Mouse (Mus musculus) layer of hippocampus, adult 9-10 months (tissue): ENCODE measurements around the gene Gm17535.
"Not testable (repeated sequence)": the region's sequence is repeated elsewhere in the genome, so short reads cannot be mapped to it uniquely, and the experiment has no call there.

Experiments used
- DNase-seq: peaks from one replicate; pipeline ENCODE4 v3.0.0; 2022; ENCODE audit warnings: low spot score

Gm17535 gene

GRCm38 (mm10) chr9:3034299-3034698 lies at the start of gene Gm17535:
Gene Gm17535, plus strand, starts transcription at chr9:3034599.
- DNase-seq = not testable (repeated sequence)

GRCm38 (mm10) chr9:3000445-3000972 lies 33.9 kb upstream of the Gm17535 start, which contains the start of gene Gm10722:
Gene Gm10722, plus strand, starts transcription at chr9:3000922.
- not testable (repeated sequence) for DNase-seq

GRCm38 (mm10) chr9:3001006-3001405 lies 33.4 kb upstream of the Gm17535 start:
- DNase-seq = peak; percentile 20

- peak; percentile 100 for DNase-seq
These were observed 32.3 kb upstream of the Gm17535 start for GRCm38 (mm10) chr9:3001948-3002659.

- not testable (repeated sequence) for DNase-seq
These were observed 31.5 kb upstream of the Gm17535 start, which contains the start of gene Gm11168 for GRCm38 (mm10) chr9:3002794-3003396. Gene Gm11168, plus strand, starts transcription at chr9:3003346.

GRCm38 (mm10) chr9:3006179-3006578 lies 28.2 kb upstream of the Gm17535 start:
- DNase-seq = not testable (repeated sequence)

GRCm38 (mm10) chr9:3006636-3007035 lies 27.8 kb upstream of the Gm17535 start:
- DNase-seq = peak; percentile 100

- not testable (repeated sequence) for DNase-seq
These were observed 27.1 kb upstream of the Gm17535 start for GRCm38 (mm10) chr9:3007272-3007671.

GRCm38 (mm10) chr9:3009331-3009730 lies 25.1 kb upstream of the Gm17535 start:
- not testable (repeated sequence) for DNase-seq

- not testable (repeated sequence) for DNase-seq
These were observed 22.3 kb upstream of the Gm17535 start for GRCm38 (mm10) chr9:3012054-3012621.

GRCm38 (mm10) chr9:3012733-3013279 lies 21.6 kb upstream of the Gm17535 start, which contains the start of gene Gm10721:
Gene Gm10721, plus strand, starts transcription at chr9:3013140.
- not testable (repeated sequence) for DNase-seq

GRCm38 (mm10) chr9:3015354-3015753 lies 19.0 kb upstream of the Gm17535 start, which contains the start of gene Gm10720:
Gene Gm10720, plus strand, starts transcription at chr9:3015654.
- not testable (repeated sequence) for DNase-seq

GRCm38 (mm10) chr9:3015896-3016295 lies 18.5 kb upstream of the Gm17535 start:
- DNase-seq = not testable (repeated sequence)

GRCm38 (mm10) chr9:3017108-3017507 lies 17.3 kb upstream of the Gm17535 start, which contains the start of gene Gm10719:
Gene Gm10719, plus strand, starts transcription at chr9:3017408.
- not testable (repeated sequence) for DNase-seq

- DNase-seq = not testable (repeated sequence)
These were observed 15.5 kb upstream of the Gm17535 start for GRCm38 (mm10) chr9:3018944-3019343.

- peak; percentile 43 for DNase-seq
These were observed 14.3 kb upstream of the Gm17535 start for GRCm38 (mm10) chr9:3019835-3020727.

- DNase-seq = peak; percentile 92
These were observed 11.9 kb upstream of the Gm17535 start for GRCm38 (mm10) chr9:3022316-3023008.

- peak; percentile 63 for DNase-seq
These were observed 11.0 kb upstream of the Gm17535 start, which contains the start of gene Gm10718 for GRCm38 (mm10) chr9:3023312-3023984. Gene Gm10718, plus strand, starts transcription at chr9:3023547.

- DNase-seq = peak; percentile 100
These were observed 10.3 kb upstream of the Gm17535 start for GRCm38 (mm10) chr9:3023985-3024648.
